Mouse (Mus musculus): ENCODE results near the gene Csad.

- TF ChIP-seq POLR2A (IDR thresholded peaks at IDR 0.05; ENCODE audit: insufficient read depth, low read depth, low read length) (peak; percentile 89), EP300 (IDR thresholded peaks at IDR 0.05; ENCODE audit: insufficient read depth, low read depth, low read length) (0 out of 2 replicates have a peak, but pooled peaks have one; percentile 13), CTCF (IDR thresholded peaks at IDR 0.05) (no peak)
These were observed 41.6 kb upstream of the Csad start for GRCm38 (mm10) chr15:102245891-102246741.
